Mouse (Mus musculus) embryo, embryonic 10.5 days (tissue): ENCODE results near the gene Taf9.

Experiments
- DNase-seq: peaks from one replicate; pipeline ENCODE4 v3.0.0-alpha.2; 2015; ENCODE audit warnings: low spot score

Gene Taf9

DNA sequence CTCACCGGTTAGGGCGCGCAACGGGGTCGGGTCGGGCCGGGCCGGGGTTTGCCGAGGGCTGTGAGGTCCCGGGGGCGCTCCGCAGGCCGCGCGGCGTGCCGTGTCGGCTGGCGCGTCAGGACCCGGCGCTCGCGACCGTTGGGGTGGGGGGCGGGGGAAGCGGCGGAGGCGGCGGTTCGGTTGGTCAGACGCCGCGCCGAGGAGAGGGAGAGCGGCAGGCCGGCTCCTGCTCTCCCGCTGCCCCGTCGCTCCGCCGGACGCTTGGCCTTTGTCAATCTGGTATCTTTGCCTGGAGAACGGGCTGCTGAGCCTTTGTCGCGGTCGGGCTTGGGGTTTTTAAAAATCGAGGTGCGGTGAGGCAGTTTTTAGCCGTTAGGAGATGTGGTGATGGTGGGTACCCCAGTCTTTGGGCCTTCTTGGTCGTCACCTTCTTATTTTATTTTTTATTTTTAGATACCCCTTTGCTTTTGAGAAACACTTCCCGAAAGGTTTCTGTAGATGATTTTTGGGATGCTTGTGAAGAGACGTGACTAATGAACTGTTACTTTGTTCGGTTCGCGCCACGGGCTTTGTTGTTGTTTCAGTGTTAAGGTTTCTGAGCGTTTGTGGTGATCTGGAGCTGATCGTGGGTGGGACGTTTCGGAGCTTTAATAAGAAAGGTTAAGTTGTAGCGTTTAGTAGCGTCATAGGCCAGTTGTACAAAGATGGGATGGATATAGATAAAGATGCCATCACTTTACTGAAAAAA, at the start of gene Taf9:
Taf9 (plus strand) TSS at position 141 of the 748 bp plus-strand sequence.
- peak; percentile 7 for DNase-seq

DNA sequence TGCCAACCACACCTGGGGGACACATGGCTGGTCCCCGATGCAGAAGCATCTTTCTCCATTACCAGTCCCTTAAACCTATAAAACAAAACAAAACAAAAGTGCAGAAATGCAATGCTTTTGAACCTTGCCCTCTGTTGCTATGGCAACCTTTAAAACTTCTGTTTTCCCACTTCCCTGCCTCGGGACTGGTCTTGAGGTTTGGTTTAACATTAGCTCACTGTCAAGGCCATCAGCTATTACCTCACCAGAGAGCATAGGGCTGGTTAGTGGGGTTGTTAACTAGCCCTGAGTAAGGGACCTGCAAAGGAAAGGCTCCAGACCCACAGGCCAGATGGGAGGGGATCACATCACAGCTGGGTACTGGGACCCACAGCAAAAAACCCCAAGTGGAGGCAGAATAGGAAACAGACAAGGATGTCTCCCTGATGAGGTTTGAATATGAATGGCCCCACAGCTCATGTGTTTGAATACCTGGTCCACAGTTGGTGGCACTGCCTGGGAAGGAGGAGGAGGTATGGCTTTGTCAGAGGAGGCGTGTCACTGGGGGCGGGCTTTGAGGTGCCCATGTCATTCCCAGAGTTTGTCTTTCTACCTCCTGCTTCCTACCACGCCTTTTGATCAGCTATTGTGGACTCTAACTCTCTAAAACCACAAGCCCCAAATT, 49.0 kb upstream of the Taf9 start:
- DNase-seq, result peak; percentile 18

DNA sequence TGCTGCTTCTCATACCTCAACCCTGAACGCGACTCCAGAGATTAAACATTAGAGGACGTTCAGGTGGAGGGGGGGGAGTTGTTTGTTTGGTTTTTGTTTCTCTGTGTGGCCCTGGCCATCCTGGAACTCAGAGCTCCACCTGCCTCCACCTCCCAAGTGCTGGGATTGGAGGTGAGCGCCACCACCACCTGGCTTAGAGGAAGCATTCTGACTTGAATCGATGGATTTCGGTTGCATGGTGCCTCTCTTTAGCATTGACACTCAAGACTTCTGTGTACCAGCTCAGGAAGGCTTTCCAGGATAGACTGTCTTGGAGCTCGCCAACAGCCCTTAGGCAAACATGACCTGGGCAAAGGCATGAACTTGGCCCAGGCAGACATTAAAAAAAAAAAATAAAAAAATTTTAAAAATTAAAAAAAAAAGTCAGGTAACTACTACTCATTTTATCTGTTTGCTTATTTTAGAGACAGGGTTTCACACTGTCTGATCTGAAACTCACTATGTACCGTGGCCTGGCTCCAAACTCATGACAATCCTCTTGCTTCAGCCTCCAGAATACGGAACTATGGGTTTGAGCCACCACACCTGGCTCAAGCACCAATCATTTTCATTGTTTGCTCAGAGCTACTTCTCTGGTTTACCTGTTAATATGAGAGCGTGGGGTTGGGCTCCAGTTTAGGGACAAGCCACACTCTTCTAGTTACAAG, 48.2 kb upstream of the Taf9 start:
- no peak for DNase-seq

DNA sequence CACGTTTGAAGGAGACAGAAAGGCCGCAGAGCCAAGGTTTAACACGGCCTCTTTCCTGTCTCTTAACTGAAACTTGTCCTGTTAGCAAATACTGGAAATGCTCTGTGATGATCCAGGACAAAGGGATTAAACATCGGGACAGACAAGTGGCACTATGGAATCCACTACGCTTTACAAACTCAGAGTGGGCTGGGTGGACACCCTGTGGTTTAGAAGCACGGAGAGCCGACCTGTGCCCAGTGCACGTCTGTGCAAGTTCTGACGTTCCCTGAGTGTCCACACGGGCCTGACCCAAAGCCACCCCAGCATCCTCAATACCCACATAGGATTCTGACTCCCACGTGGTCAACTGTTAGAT, 47.7 kb upstream of the Taf9 start:
- DNase-seq, result no peak

DNA sequence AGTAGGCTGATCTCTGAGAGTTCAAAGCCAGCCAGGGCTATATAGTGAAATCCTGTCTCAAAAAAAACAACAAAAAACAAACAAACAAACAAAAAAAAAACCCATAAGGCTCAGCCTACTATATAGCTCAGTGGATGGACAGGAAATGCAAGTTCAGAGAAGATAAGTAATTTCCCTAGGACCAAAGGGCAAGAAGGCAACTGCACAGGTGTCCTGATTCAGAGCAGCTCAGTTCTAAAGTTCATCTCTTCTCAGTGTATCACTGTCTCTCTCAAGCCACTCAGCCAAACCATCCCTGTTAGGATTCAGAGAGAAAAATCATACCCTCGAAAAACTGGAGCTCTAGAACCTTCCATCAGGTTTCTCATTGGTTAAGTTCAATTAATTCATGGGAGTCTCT, 45.5 kb upstream of the Taf9 start:
- no peak for DNase-seq

DNA sequence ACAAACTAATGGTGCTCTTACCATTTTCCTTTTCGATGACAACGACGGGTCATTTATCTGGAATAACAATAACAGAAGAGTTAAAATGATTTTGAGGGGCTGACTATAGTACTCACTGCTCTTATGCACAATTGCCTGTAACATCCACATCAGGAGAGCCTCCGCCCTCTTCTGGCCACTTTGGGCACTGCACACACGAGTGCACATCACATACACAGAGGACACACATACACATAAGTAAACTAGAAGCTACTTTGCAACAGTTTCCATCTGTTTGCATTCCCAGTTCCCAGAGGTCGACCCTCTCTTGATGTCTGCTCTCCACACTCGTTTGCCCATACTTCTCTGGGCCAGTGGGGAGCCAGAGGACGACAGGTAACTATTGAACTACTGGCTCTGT, 43.6 kb upstream of the Taf9 start:
- DNase-seq, result no peak

DNA sequence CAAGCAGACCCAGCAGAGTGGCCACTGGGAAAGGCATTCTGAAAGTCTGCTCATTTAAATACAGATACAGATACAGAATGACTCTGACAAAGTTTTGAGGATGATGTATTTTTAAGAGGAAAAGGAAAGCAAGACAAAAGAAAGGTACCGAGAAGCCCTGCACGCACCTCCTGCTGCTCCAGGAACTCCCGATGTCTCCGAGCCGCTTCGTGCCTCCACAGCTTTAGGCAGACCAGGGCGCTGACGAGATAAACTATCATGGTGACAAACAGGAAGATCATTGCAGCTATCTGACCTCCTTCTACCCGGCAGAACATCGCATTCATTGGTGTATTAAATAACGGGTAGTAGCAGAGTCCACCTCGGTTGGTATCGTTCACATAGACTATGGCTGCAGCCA, 40.1 kb upstream of the Taf9 start:
- no peak for DNase-seq

DNA sequence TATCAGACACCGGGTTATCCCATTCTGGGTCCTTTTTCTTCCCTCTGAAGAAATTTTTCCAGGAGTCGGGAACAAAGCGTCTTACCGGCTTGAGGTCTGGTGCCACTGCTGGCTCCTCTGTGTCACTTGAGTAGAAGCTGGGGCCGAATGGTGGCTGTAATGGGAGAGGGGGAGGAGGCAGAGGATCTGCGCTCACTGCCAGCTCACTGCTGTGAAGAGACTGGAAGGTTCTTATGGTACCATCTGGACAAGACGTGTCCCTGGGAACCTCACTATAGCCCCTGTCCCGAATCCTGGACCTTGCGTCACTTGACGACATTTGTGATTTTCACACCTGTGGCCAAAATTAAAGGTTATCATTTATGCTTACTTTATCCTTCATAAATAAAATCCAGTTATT, 39.1 kb upstream of the Taf9 start:
- DNase-seq, result no peak

DNA sequence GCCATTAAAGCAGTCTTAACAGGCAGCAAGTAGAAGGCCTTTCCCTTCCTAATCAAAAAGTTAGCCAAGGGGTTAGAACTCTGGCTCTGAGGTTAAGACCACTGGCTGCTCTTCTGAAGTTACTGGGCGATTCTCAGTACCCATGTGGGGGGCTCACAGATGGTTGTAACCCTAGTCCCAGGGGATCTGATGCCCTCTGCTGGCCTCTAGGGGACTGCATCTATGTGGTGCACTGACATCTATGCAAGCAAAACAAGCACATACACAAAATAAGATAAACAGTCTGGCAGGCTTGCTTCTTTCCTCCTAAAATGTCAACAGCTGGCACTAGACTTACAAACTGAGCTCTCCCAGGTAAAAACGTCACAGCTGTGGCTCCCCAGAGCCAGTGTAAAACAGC, 38.5 kb upstream of the Taf9 start:
- no peak for DNase-seq

DNA sequence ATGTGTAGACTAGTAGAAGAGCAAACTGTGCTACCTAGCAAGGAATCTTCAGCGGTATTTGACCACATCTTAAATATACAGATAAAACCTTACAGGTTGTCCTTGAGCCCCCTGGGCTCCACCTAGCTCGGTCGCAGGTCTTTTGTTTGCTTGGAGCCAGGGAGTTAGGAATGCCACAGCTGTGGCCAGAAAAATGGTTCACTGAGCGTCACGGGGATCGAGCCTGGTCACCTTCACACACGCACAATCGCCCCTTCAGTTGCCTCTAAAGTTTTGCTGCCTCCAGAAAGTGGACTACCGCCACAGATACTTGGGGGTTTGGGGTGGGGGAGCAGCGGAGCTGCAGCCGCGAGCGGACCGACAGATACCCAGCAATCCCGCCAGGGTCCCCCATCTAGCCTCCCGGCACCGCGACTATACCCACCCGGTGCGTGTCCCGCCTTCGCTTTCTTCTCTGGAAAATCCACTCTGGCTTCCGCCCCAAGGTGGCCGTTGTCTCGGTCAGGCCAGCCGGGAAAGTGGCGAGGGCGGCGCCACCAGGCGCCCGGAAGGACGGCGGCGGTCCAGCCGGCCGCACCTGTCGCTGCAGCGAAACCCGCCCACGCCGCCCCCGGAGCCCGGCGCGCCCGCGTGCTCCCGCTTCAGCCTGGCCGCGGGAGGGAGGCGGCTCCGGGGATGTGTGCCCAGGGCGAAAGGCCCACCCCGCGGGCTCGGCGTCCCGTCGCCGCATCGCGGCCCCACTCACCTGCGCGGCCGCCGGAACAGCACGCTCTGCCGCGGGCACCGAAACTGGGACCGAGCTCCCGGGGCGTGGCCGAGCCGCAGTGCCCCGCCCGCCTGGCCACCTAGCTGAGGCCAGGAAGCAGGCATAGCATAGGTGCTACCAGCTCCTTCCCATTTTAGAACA, 34.9 kb upstream of the Taf9 start, which contains the start of gene Marveld2:
Marveld2 (minus strand) TSS at position 791 of the 907 bp plus-strand sequence.
- peak; percentile 18 for DNase-seq

DNA sequence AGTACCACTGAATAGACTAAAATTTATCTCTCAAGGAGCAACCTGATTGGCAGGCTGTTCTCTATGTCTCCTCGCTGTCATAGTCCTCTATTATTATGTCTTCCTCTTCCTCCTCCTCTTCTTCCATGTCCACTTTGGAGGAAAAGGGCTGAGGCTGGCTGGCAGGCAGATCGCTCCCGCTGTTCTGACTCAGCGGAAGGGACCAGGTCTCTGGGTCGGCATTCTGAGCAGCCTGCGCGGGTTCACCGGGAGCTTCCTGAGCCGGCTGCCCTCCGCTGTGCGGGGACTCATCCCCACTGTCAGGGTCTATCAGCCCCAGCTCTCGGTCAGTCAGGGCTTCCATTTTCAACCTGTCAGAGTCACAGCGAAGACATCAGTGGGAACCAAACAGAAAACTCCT, 33.8 kb upstream of the Taf9 start:
- DNase-seq, result no peak

DNA sequence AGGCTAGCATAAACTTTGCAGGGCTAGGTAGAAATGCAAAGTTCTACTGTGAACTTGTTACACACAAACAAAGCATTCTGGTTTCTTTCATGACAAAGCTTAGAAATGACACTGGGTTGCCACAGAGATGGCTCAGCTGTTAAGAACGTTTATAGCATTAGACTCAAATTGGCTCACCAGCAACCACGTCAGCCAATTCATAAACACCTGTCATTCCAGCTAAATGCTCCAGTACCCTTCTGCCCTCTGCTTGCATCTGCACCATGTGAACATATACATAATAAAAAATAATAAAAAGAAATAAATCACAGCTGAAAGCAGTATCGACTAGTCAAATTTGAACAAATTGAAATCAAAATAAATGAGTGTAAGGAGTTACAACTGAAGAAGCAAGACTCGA, 29.1 kb upstream of the Taf9 start:
- no peak for DNase-seq

DNA sequence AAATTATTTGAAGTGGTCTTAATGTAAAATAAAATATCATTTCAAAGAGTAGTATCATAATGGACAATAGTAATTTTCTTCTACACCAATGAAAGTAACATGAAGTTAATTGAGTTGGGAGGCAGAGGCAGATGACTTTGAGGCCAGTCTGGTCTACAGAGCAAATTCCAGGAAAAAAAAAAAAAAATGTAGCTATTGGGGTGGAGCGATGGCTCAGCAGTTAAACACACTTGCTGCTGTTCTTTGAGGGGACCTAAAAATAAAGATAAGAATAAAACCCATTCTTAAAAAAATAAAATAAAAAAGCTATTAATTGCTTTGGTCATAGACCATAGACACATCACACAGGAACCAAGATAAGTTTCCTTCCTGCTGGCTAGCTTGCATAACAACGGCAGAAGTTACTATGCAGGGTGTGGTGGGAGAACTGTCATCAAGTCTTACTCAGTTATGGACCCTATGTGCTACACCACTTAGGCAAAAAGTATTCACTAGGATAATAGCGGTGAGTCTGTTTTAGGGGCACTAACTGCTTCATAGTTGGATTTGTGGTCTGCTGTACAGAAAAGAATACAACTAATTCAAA, 17.2 kb upstream of the Taf9 start:
- no peak for DNase-seq

DNA sequence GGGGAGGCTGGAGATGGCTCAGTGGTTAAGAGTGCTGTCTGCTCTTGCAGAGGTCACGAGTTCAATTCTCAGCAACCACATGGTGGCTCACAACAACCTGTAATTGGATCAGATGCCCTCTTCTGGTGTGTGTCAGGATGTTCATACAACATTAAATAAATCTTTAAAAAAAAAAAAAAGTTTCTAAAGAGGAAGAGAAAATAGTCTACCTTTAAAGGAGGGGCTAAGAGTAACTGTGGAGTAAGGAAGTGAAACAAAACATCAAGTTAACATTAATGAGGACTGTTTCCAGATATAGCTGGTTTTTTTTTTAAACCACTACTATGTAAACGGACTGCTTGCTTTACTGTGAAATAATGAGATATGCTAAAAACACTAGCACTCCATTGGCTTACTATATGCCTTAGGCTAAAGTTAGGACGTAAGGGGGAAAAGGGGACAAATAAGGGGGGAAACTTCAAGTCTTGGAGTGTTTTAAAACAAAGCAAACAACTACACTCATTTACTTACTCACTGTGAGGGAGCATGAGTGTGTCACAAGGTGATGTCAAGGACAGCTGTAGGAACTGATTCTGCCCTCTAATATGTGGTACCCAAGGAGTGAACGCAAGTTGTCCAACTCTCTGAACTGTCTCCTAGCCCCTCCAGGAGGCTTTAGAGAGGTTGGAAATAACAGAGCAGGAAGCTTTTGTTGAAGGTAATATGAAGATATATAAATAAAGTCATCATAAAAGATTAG, 8.7 kb upstream of the Taf9 start:
- no peak for DNase-seq

DNA sequence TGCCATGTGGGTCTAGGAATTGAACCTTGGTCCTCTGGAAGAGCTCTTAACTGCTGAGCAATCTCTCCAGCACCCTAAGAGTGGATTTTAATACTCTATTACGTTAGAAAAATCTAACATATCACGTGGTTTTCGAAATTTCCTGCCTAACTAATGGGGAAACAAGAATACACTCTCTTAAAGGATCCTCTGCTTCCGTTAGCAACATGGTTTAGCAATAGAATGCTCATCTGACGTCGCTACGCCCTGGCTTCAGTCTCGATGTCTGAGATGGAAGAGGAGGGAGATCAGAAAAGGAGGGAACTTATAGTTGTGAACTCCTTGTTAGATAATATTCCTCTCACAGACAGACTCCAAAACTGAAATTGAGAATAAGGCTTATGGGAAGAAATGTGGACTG, 3.2 kb upstream of the Taf9 start:
- DNase-seq, result no peak

DNA sequence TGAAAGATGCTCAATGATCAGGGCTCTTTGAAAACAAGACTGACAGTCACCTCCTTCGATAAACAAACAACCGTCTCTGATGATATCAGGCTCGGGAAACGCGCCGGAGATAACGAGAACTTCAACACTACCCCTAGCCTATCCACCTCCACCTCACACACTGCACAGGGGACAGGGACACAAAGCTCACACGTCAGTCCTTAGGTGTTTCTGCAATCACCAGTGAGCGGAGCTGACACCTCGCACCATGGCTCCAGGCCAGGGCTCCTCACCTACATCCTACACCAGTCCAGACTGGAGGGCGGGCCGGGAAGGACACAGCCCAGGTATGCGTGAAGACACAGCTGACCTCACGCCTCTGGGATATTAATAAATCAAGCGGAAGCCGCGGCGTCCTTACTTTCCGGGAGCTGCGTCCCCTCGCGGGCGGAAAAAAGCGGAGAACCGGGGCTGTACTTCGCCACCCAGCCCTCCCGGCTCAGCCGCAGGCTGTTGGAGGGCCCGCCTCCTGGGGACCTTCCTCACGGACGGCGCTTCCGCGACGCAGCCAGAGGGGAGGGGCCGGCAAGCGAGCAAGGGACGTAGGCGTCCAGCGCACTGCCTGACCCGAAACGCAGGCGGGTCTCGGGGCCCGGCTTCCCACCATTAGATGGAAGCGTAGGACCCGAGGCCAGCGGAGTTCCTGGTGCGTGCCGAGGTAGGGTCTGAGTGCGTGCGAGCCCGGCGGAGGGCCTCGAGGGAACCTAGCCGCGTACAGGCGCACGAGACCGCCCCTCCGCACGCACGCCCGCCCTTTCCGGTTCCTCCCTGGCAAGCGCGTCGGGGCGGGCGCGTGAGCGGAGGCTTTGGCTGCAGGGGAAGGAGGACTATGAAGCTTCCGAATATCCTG, 585 bp upstream of the Taf9 start, which contains the start of the genes Ak6 and Rad17:
Ak6 (plus strand) TSS at position 430 of the 889 bp plus-strand sequence.
Rad17 (minus strand) TSS at position 502 of the 889 bp plus-strand sequence.
- DNase-seq, result peak; percentile 89

DNA sequence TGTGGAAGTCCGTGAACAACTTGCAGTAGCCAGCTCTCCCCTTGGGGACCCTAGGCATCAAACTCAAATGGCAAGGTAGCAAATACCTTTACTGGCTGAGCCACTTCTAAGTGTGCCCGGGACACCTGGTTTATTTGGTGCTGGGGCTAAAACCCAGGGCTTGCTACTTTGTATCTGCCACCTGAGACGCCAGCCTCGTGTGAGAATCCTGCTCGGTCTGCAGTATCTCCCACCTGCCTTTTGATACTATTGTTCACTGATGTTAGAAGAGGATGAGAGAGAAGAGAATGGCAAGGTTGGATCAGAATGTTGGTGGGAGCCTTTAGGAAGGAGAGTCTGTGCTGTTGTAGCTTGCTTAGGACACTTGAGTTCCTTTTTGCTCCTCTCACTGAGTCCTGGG, 6.7 kb downstream of the Taf9 start:
- DNase-seq, result no peak

DNA sequence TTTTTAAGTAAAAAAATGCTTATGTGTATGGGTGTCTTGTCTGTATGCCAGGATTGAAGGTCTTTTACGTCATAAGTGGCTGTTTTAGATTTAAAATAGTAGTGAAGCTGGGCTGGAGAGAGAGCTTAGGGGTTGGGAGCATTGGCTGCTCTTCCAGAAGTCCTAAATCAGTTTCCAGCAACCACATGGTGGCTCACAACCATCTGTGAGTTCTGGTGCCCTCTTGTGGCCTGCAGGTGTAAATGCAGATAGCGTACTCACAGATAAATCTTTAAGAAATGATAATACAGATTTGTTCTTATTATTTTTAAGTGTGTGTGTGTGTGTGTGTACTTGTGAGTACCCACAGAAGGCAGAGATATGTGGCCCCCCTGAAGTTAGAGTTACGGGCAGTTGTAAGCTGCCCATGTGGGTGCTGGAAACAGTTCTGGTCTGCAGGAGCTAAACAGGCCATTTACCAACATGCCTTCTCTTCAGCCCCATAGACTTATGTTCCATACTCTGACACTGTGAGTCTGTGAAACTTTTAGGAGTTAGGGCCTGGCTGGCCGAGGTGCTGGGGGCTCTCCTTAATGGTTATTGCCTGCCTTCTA, 8.6 kb downstream of the Taf9 start:
- peak; percentile 83 for DNase-seq

DNA sequence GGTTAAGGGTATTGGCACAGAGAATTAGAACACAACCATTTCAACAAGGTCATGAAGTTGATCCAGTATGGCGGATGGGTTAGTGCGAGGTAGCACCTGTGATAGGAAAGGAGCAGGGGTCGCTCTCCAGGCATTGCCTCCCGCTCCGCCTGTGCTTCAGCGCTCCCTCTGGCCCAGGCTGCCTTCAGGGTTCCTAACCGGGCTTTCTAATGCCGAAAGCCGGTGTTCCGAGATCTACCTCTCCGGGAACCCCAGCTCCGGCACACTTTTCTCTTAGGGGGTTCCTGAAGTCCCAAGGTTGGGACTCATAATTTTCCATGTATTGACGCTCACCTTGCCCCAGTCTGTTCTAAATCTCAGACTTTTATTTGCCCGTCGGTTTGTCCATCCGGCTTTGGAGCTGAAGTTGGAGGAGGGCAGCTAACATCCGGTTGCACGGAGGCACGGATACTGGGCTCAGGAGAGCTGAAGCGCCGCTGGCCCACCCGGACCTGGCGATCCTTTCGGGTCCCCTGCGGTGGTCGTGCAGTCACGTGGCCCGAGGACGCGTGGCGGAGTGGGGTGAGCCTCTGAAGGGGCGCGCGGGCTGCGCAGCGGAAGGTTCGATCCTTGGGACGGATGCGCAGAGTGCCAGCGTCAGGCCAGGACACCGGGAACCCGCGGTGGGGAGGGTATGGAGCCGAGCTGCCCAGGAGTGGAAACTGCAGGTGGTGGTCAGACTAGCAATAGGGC, 18.1 kb downstream of the Taf9 start, which contains the start of gene Ccdc125:
Ccdc125 (plus strand) TSS at position 427 of the 732 bp plus-strand sequence.
- DNase-seq, result peak; percentile 66
